Mouse (Mus musculus): ENCODE data around the gene Uggt2. TPM values are rescaled to one million over a fixed set of nuclear protein-coding genes. Genes with fewer than 3 reads are reported as not detected.
A peak's percentile ranks its signal among the peaks of the same experiment; 100 is the strongest.

The Uggt2 gene
- polyA plus RNA-seq, 1 experiment from 2014 or later, result 26.7 TPM

- H3K27ac ChIP-seq (ENCODE audit: low read depth), result no peak overlapping the region
- no peak for DNase-seq
- H3K9me3 ChIP-seq (ENCODE audit: low read depth, low read length), result no peaks in the 10 kb centered on the region
- H3K9ac ChIP-seq, result no peak overlapping the region
- 71% methylated on average over 4 of the region's 4 CpGs for WGBS
- TF ChIP-seq CTCF (IDR thresholded peaks at IDR 0.05; ENCODE audit: low read depth), result no peak
- peaks cover 4% of the 10 kb centered on the region; the same call in 1 of the 2 replicates for H3K4me1 ChIP-seq (ENCODE audit: insufficient read depth)
- H3K4me2 ChIP-seq, result no peak overlapping the region
- ATAC-seq (ENCODE audit: insufficient read depth), result no peak
- H3K36me3 ChIP-seq (ENCODE audit: insufficient read depth), result no peaks in the 10 kb centered on the region
- H3K4me3 ChIP-seq (ENCODE audit: low read depth, low read length), result no peak overlapping the region
- no peaks in the 10 kb centered on the region for H3K27me3 ChIP-seq (ENCODE audit: insufficient read depth, low read length)
Observed at GRCm38 (mm10) chr14:119125840-119126239, 26.6 kb upstream of the Uggt2 start.

- DNase-seq (peak; percentile 81), ATAC-seq (ENCODE audit: insufficient read depth) (peak; percentile 92)
- H3K9ac ChIP-seq, result no peak overlapping the region
- H3K4me3 ChIP-seq (ENCODE audit: low read depth, low read length), result peak overlapping the region; percentile 31
- no peaks in the 10 kb centered on the region for H3K27me3 ChIP-seq (ENCODE audit: insufficient read depth, low read length)
- WGBS, result 27% methylated on average over 3 of the region's 3 CpGs
- peak; percentile 79 for TF ChIP-seq CTCF (IDR thresholded peaks at IDR 0.05; ENCODE audit: low read depth)
- H3K9me3 ChIP-seq (ENCODE audit: low read depth, low read length), result no peaks in the 10 kb centered on the region
- H3K36me3 ChIP-seq (ENCODE audit: insufficient read depth), result no peaks in the 10 kb centered on the region
- no peak overlapping the region for H3K27ac ChIP-seq (ENCODE audit: low read depth)
- peak overlapping the region; percentile 60 for H3K4me2 ChIP-seq
- H3K4me1 ChIP-seq (ENCODE audit: insufficient read depth), result peaks cover 4% of the 10 kb centered on the region; the same call in 1 of the 2 replicates
Observed at GRCm38 (mm10) chr14:119124061-119124460, 24.8 kb upstream of the Uggt2 start.

- DNase-seq, result peak; percentile 61
Observed at GRCm38 (mm10) chr14:119123582-119123981, 24.4 kb upstream of the Uggt2 start.

GRCm38 (mm10) chr14:119112558-119112957 lies 13.3 kb upstream of the Uggt2 start:
- WGBS, result 63% methylated on average over 6 of the region's 6 CpGs
- TF ChIP-seq CTCF (IDR thresholded peaks at IDR 0.05; ENCODE audit: low read depth), result no peak; the same call in 1 of the 2 replicates
- no peak overlapping the region for H3K4me3 ChIP-seq (ENCODE audit: low read depth, low read length)
- no peaks in the 10 kb centered on the region for H3K27me3 ChIP-seq (ENCODE audit: insufficient read depth, low read length)
- H3K4me2 ChIP-seq, result no peak overlapping the region
- no peaks in the 10 kb centered on the region for H3K9me3 ChIP-seq (ENCODE audit: low read depth, low read length)
- no peak for DNase-seq
- no peak overlapping the region for H3K27ac ChIP-seq (ENCODE audit: low read depth)
- no peaks in the 10 kb centered on the region for H3K4me1 ChIP-seq (ENCODE audit: insufficient read depth)
- no peak for ATAC-seq (ENCODE audit: insufficient read depth)
- H3K9ac ChIP-seq, result no peak overlapping the region
- H3K36me3 ChIP-seq (ENCODE audit: insufficient read depth), result no peaks in the 10 kb centered on the region

More at GRCm38 (mm10) chr14:119123582-119123981, 24.4 kb upstream of the Uggt2 start:
- ATAC-seq (ENCODE audit: insufficient read depth), result peak; percentile 64
- no peaks in the 10 kb centered on the region for H3K27me3 ChIP-seq (ENCODE audit: insufficient read depth, low read length)
- H3K9ac ChIP-seq, result peak overlapping the region; percentile 48
- H3K9me3 ChIP-seq (ENCODE audit: low read depth, low read length), result no peaks in the 10 kb centered on the region
- peak overlapping the region; percentile 31 for H3K4me3 ChIP-seq (ENCODE audit: low read depth, low read length)
- peak overlapping the region; percentile 60 for H3K4me2 ChIP-seq
- no peak for TF ChIP-seq CTCF (IDR thresholded peaks at IDR 0.05; ENCODE audit: low read depth)
- 5% methylated on average over 12 of the region's 12 CpGs for WGBS
- H3K27ac ChIP-seq (ENCODE audit: low read depth), result peak overlapping the region; percentile 79; the same call in 1 of the 2 replicates
- no peaks in the 10 kb centered on the region for H3K36me3 ChIP-seq (ENCODE audit: insufficient read depth)
- H3K4me1 ChIP-seq (ENCODE audit: insufficient read depth), result peaks cover 4% of the 10 kb centered on the region; the same call in 1 of the 2 replicates

GRCm38 (mm10) chr14:119109776-119110218 lies 10.6 kb upstream of the Uggt2 start:
- H3K36me3 ChIP-seq (ENCODE audit: insufficient read depth), result no peaks in the 10 kb centered on the region
- no peak overlapping the region for H3K4me3 ChIP-seq (ENCODE audit: low read depth, low read length)
- no peaks in the 10 kb centered on the region for H3K4me1 ChIP-seq (ENCODE audit: insufficient read depth)
- no peak overlapping the region for H3K9ac ChIP-seq
- ATAC-seq (ENCODE audit: insufficient read depth) (peak; percentile 86), DNase-seq (peak; percentile 77)
- no peak overlapping the region for H3K27ac ChIP-seq (ENCODE audit: low read depth)
- 57% methylated on average over 3 of the region's 3 CpGs for WGBS
- H3K9me3 ChIP-seq (ENCODE audit: low read depth, low read length), result no peaks in the 10 kb centered on the region
- peak; percentile 56 for TF ChIP-seq CTCF (IDR thresholded peaks at IDR 0.05; ENCODE audit: low read depth)
- no peaks in the 10 kb centered on the region for H3K27me3 ChIP-seq (ENCODE audit: insufficient read depth, low read length)
- no peak overlapping the region for H3K4me2 ChIP-seq

- no peak overlapping the region for H3K4me3 ChIP-seq (ENCODE audit: low read depth, low read length)
- H3K27me3 ChIP-seq (ENCODE audit: insufficient read depth, low read length), result no peaks in the 10 kb centered on the region
- H3K36me3 ChIP-seq (ENCODE audit: insufficient read depth), result no peaks in the 10 kb centered on the region
- WGBS, result 38% methylated on average over 7 of the region's 7 CpGs
- TF ChIP-seq CTCF (IDR thresholded peaks at IDR 0.05; ENCODE audit: low read depth), result no peak
- ATAC-seq (ENCODE audit: insufficient read depth), result peak; percentile 85
- no peak overlapping the region for H3K4me2 ChIP-seq
- H3K27ac ChIP-seq (ENCODE audit: low read depth), result peak overlapping the region; percentile 50
- peak; percentile 83 for DNase-seq
- no peaks in the 10 kb centered on the region for H3K4me1 ChIP-seq (ENCODE audit: insufficient read depth)
- no peaks in the 10 kb centered on the region for H3K9me3 ChIP-seq (ENCODE audit: low read depth, low read length)
- H3K9ac ChIP-seq, result no peak overlapping the region
Observed at GRCm38 (mm10) chr14:119108776-119109301, 9.6 kb upstream of the Uggt2 start.

GRCm38 (mm10) chr14:119107591-119107990 lies 8.4 kb upstream of the Uggt2 start:
- TF ChIP-seq CTCF (IDR thresholded peaks at IDR 0.05; ENCODE audit: low read depth), result no peak
- 89% methylated on average over 8 of the region's 8 CpGs for WGBS
- Histone ChIP-seq H3K4me3 (ENCODE audit: low read depth, low read length) (no peak overlapping the region), H3K9me3 (ENCODE audit: low read depth, low read length) (no peaks in the 10 kb centered on the region), H3K4me2 (no peak overlapping the region), H3K9ac (no peak overlapping the region), H3K27ac (ENCODE audit: low read depth) (no peak overlapping the region; the same call in 1 of the 2 replicates), H3K27me3 (ENCODE audit: insufficient read depth, low read length) (no peaks in the 10 kb centered on the region), H3K4me1 (ENCODE audit: insufficient read depth) (no peaks in the 10 kb centered on the region), H3K36me3 (ENCODE audit: insufficient read depth) (no peaks in the 10 kb centered on the region)
- no peak for ATAC-seq (ENCODE audit: insufficient read depth)
- DNase-seq, result no peak

All from lung, embryonic 14.5 days (tissue).